Mouse (Mus musculus) spleen, adult 2 months (tissue): Measurements from ENCODE around the gene Clec16a. TPM values are rescaled to one million over a fixed set of nuclear protein-coding genes. Genes with fewer than 3 reads are reported as not detected.

Experiments used
- DNase-seq, 2 experiments: peaks; one replicate each; pipeline versions ENCODE4 v3.0.0 to v3.0.0-alpha.2; 2012 to 2021; ENCODE audit warnings: low spot score in 2 of 2, low read depth in 1 of 2
- H3K27ac ChIP-seq: fragments of 200-500 bp; 2 replicates; pipeline ENCODE4 v1.5.1; 2012; ENCODE audit warnings: low read length, inconsistent platforms; ENCODE audit not compliant: insufficient read depth
- H3K27me3 ChIP-seq: fragments of 200-500 bp; 2 replicates; pipeline ENCODE4 v1.6.1; 2012; ENCODE audit warnings: mild to moderate bottlenecking, moderate library complexity, low read length, inconsistent platforms; ENCODE audit not compliant: control insufficient read depth, insufficient read depth
- H3K36me3 ChIP-seq: fragments of 200-500 bp; 2 replicates; pipeline ENCODE4 v1.6.1; 2012; ENCODE audit warnings: mild to moderate bottlenecking, low read length, inconsistent platforms; ENCODE audit not compliant: control insufficient read depth, insufficient read depth
- H3K4me1 ChIP-seq: fragments of 200-500 bp; 2 replicates; pipeline ENCODE4 v1.6.1; 2011; ENCODE audit warnings: inconsistent platforms; ENCODE audit not compliant: control insufficient read depth, insufficient read depth, insufficient read length
- H3K4me3 ChIP-seq: fragments of 200-500 bp; 2 replicates; pipeline ENCODE4 v1.5.1; 2011; ENCODE audit warnings: mild to moderate bottlenecking, inconsistent platforms; ENCODE audit not compliant: insufficient read depth, insufficient read length; ENCODE audit errors: extremely low read depth
- CTCF ChIP-seq: fragments of 200-500 bp; IDR thresholded peaks from 2 replicates; pipeline ENCODE4 v1.5.1; 2011; ENCODE audit warnings: mild to moderate bottlenecking, inconsistent platforms; ENCODE audit not compliant: insufficient read depth, insufficient read length, insufficient replicate concordance; ENCODE audit errors: extremely low read depth
- POLR2A ChIP-seq: fragments of 200-500 bp; IDR thresholded peaks from 2 replicates; pipeline ENCODE4 v1.6.1; 2011; ENCODE audit warnings: low read depth, low read length, inconsistent platforms
- WGBS: fragments of 180-500 bp; shearing (Covaris S2); methylation state at CpG from one replicate; pipeline ENCODE4 v1.1.7; 2018; 5-methylcytosine and 5-hydroxymethylcytosine counted together
- polyA plus RNA-seq: library from polyadenylated mRNA; depleted of rRNA; stranded (reverse); fragments of >200 nt; gene quantifications from 2 replicates; pipeline ENCODE4 v1.2.3, GENCODE M21; 2012

Gene Clec16a
- polyA plus RNA-seq, 1 experiment = 8.2 TPM

GRCm38 (mm10) chr16:10693424-10693823 is 148.3 kb downstream of the Clec16a start:
- Histone ChIP-seq H3K36me3 (no peaks in the 10 kb centered on the region), H3K4me1 (peaks cover 9% of the 10 kb centered on the region; the same call in 1 of the 2 replicates), H3K4me3 (no peak overlapping the region), H3K27me3 (no peaks in the 10 kb centered on the region), H3K27ac (no peak overlapping the region)
- DNase-seq = no peak
- TF ChIP-seq CTCF (no peak), POLR2A (no peak)
- WGBS = 97% methylated on average over 1 of the region's 1 CpGs

- 51% methylated on average over 11 of the region's 11 CpGs for WGBS
- DNase-seq = no peak
- Histone ChIP-seq H3K27ac (no peak overlapping the region), H3K4me3 (no peak overlapping the region), H3K27me3 (no peaks in the 10 kb centered on the region), H3K36me3 (no peaks in the 10 kb centered on the region), H3K4me1 (peaks cover 8% of the 10 kb centered on the region; the same call in 1 of the 2 replicates)
- TF ChIP-seq POLR2A (no peak), CTCF (no peak)
These were observed 149.3 kb downstream of the Clec16a start for GRCm38 (mm10) chr16:10694414-10694851.

GRCm38 (mm10) chr16:10697861-10698659 is 152.9 kb downstream of the Clec16a start:
- Histone ChIP-seq H3K4me1 (no peaks in the 10 kb centered on the region; the same call in 1 of the 2 replicates), H3K4me3 (no peak overlapping the region), H3K27me3 (no peaks in the 10 kb centered on the region), H3K27ac (no peak overlapping the region), H3K36me3 (no peaks in the 10 kb centered on the region)
- DNase-seq = no peak
- TF ChIP-seq POLR2A (no peak), CTCF (no peak)
- 87% methylated on average over 6 of the region's 6 CpGs for WGBS

- no peaks in the 10 kb centered on the region for H3K36me3 ChIP-seq
- H3K27me3 ChIP-seq = no peaks in the 10 kb centered on the region
- no peak for DNase-seq
- no peak for TF ChIP-seq CTCF
- TF ChIP-seq POLR2A = no peak
- no peak overlapping the region for H3K4me3 ChIP-seq
- H3K4me1 ChIP-seq = no peaks in the 10 kb centered on the region; the same call in 1 of the 2 replicates
- no peak overlapping the region for H3K27ac ChIP-seq
- 69% methylated on average over 3 of the region's 3 CpGs for WGBS
These were observed 154.2 kb downstream of the Clec16a start for GRCm38 (mm10) chr16:10699316-10699715.

GRCm38 (mm10) chr16:10700160-10700559 is 155.0 kb downstream of the Clec16a start:
- Histone ChIP-seq H3K27ac (no peak overlapping the region), H3K4me3 (no peak overlapping the region), H3K36me3 (no peaks in the 10 kb centered on the region), H3K4me1 (no peaks in the 10 kb centered on the region), H3K27me3 (no peaks in the 10 kb centered on the region)
- TF ChIP-seq POLR2A (no peak), CTCF (no peak)
- no peak for DNase-seq
- WGBS = 77% methylated on average over 2 of the region's 2 CpGs

GRCm38 (mm10) chr16:10702399-10702798 is 157.3 kb downstream of the Clec16a start:
- no peak overlapping the region for H3K4me3 ChIP-seq
- no peak for DNase-seq
- no peaks in the 10 kb centered on the region for H3K27me3 ChIP-seq
- no peaks in the 10 kb centered on the region for H3K36me3 ChIP-seq
- TF ChIP-seq CTCF = no peak
- no peak for TF ChIP-seq POLR2A
- H3K27ac ChIP-seq = no peak overlapping the region
- 83% methylated on average over 2 of the region's 2 CpGs for WGBS
- H3K4me1 ChIP-seq = no peaks in the 10 kb centered on the region

- no peaks in the 10 kb centered on the region for H3K4me1 ChIP-seq
- no peak overlapping the region for H3K27ac ChIP-seq
- WGBS = 44% methylated on average over 4 of the region's 4 CpGs
- no peaks in the 10 kb centered on the region for H3K27me3 ChIP-seq
- DNase-seq = no peak
- TF ChIP-seq CTCF (no peak), POLR2A (no peak)
- H3K4me3 ChIP-seq = no peak overlapping the region
- H3K36me3 ChIP-seq = no peaks in the 10 kb centered on the region
These were observed 158.8 kb downstream of the Clec16a start for GRCm38 (mm10) chr16:10703932-10704331.

- no peak overlapping the region for H3K4me3 ChIP-seq
- no peaks in the 10 kb centered on the region for H3K27me3 ChIP-seq
- WGBS = 73% methylated on average over 1 of the region's 1 CpGs
- H3K4me1 ChIP-seq = no peaks in the 10 kb centered on the region
- TF ChIP-seq CTCF = no peak
- no peak for TF ChIP-seq POLR2A
- H3K36me3 ChIP-seq = no peaks in the 10 kb centered on the region
- no peak for DNase-seq
- H3K27ac ChIP-seq = no peak overlapping the region
These were observed 160.3 kb downstream of the Clec16a start for GRCm38 (mm10) chr16:10705396-10705795.
